Mouse (Mus musculus) B cell, adult 2 months (primary cell): ENCODE data around the gene Gmds.

Source experiments
- DNase-seq, 2 experiments: peaks; one replicate each; pipeline ENCODE4 v3.0.0; 2022

Gmds gene

GRCm38 (mm10) chr13:31808116-31808803, 530.3 kb downstream of the Gmds start:
- peak; percentile 48 to 54 for DNase-seq

DNA sequence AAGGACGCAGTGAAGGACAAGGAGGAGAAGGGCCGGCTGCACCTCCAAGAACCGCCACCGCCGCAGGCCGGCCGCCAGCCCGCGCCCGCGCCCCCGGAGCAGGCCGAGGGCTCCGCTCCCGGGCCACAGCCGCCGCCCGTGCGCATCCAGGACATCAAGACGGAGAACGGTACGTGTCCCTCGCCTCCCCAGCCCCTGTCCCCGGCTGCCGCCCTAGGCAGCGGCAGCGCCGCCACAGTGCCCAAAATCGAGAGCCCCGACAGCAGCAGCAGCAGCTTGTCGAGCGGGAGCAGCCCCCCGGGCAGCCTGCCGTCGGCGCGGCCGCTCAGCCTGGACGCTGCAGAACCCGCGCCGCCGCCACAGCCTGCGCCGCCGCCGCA, 530.8 kb downstream of the Gmds start:
- no peak for DNase-seq

- DNase-seq: peak; percentile 37 to 53
Observed at GRCm38 (mm10) chr13:31806890-31807735, 531.4 kb downstream of the Gmds start.

DNA sequence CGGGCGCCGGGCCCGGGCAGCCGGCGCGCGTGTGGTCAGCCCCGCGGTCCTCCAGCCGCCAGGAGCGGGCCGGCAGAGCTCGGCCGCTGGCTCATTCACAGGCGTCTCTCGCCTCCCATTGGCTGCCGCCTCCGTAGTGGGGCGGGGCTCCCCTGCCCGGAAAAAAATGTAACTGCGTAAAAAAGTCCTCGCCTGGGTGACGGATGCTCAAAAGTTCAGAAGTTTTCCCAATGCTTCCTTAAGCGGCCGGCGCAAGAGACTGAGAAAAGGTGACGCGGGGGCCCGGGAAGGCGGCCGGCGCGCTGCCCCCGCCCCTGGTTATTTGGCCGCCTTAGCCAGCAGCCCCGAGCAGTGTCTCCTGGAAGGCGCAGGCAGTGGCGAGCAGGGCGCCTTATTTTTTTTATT, 532.1 kb downstream of the Gmds start, which contains the start of gene Foxc1:
Gene Foxc1, plus strand, starts transcription at position 206 of the 405 bp plus-strand sequence.
- peak; percentile 46 to 55 for DNase-seq

DNA sequence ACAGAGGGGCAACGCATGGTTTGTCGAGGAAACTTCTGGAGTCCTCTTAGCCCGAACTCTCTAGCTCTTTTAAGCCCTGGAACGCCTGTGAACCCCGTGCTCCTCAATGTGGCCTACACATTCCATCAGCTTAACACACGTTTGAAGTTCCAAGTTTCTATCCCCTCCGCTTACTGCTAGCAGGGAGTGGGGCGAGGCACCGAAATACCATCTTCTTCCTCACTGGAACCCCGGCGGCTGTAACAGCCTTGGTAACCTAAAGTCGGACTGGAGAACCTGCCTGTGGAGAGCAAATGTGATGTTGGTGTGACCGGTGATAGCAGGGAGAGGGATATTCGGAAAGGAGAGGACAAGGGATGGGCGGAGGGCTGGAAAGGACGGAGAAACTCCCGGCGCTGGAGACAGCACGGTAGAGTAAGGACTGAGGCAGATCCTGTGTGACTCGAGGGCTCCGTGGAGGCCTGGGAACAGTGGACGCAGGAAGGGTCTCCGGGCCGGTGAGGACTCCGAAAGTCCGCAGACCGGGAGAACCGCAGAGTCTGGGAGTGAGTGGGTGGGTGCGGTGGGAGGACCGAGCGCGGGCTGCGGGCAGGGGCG, 532.6 kb downstream of the Gmds start:
- peak in 1 of 2 experiments; percentile 20 for DNase-seq

DNA sequence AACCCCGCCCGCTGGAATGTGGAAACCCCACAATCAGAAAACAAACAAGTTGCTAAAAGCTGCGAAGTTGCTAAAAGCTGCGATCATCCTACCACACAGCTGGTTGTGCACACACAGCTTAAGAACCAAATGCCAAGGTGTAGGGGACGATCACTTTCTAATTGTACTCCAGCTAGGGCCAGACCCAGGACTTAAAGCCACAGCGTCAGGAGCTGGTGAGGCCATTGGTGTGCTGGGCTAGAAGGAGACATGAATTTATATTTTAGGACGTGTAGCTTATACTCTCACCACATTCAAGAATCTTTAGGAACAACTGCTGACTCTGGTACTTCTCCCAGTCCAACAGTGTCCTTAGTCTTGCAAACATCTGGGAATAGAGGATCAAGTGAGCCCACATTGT, 534.0 kb downstream of the Gmds start:
- no peak for DNase-seq

GRCm38 (mm10) chr13:31803166-31804093, 535.1 kb downstream of the Gmds start:
- peak in 1 of 2 experiments; percentile 20 for DNase-seq

DNA sequence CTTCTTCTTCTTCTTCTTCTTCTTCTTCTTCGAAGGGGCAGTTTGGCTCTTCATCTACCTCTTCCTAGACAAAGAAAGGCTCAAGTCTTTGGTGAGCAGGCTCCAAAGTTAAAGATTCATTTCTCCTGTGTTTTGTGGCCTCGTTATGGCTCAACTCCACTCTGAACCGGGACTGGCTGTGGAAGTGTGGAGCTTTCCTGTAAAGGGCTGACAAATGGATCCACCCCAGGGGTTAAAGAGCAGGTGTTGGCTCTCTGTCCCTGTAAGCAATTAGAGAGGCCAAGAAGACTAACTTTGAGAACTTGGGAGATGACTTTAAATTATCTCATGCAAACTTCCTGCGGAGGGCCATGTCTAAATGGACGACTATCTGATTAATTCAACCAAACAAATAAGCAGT, 536.1 kb downstream of the Gmds start:
- DNase-seq: peak; percentile 13 to 21

GRCm38 (mm10) chr13:31801703-31802305, 536.7 kb downstream of the Gmds start:
- DNase-seq: peak; percentile 24 to 43

- peak; percentile 81 to 82 for DNase-seq
Observed at GRCm38 (mm10) chr13:31800581-31801576, 537.7 kb downstream of the Gmds start.

DNA sequence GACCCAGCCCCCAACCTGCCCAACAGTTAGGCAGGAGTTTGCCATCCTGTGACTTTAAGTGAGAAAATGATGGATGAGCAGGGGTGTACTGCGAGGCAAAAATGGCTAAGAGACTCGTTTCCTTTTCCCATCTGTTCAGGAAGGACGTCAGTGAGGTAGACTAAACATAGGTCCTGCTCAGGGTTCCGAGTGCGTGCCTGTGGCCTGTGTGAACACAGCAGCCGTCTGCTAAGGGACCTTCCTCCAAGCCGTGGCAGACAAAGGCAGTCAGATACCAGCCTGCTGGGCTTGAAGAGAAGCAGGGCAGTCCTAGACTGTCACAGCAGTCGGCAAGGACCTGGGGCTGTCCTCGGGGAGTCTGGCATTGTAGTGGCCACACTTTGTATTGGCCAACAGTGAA, 540.5 kb downstream of the Gmds start:
- DNase-seq: no peak

- DNase-seq: no peak
Observed at GRCm38 (mm10) chr13:31797346-31797745, 541.2 kb downstream of the Gmds start.

GRCm38 (mm10) chr13:31793163-31793562, 545.4 kb downstream of the Gmds start:
- no peak for DNase-seq

GRCm38 (mm10) chr13:31792480-31793132, 545.9 kb downstream of the Gmds start:
- peak; percentile 52 to 55 for DNase-seq

DNA sequence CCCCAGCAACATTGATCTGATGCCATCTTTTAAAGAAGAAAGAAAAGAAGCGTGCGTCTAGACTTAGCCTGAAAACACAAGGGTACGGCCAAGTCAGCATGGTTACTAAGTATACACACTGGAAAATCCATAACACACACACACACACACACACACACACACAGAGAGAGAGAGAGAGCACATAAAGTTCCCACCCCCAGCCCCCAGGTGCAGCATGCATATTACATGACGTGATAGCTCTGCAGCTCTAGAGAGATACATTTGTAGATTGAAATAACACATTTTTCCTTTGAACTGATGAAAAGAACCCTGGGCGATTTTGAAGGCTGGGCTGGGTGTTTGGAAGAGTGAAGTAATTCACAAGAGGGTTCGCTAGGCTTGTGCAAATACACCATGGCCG, 553.8 kb downstream of the Gmds start:
- no peak for DNase-seq

- DNase-seq: no peak
Observed at GRCm38 (mm10) chr13:31782063-31782462, 556.5 kb downstream of the Gmds start.

- no peak for DNase-seq
Observed at GRCm38 (mm10) chr13:31780299-31780698, 558.2 kb downstream of the Gmds start.

DNA sequence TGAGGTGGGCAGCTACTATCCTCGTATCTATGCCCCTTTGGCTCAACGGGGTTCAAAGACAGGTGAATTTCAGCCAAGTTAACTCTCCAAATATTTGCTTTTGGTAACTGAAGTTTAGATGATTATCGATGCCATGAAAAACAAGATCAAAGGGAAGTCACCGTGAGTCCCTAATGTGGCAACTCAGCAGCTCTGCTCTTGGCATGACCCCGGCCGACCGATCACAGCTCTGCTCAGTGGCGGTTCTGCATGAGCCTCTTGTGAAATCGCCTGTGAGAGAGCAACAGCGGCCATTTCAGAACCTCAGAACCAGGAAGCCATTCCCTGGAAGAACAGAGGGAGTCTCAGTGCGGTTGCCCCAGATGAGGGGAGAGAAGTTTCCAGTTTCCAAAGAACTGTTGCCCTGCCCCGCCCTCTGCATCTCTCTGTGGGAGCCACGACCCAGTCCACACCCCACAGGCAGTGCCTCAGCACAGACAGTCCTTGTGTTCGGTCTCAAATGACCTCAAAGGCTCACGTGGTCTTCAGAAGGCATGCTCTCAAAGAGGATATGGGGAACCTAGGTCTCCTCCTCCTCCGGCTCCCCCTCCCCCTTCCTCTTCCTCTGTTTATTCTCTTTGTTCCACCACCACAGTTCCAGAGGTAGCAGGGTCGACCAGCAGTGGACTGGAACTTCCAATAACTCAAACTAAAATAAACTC, 559.1 kb downstream of the Gmds start:
- no peak for DNase-seq

- DNase-seq: no peak
Observed at GRCm38 (mm10) chr13:31775762-31776161, 562.8 kb downstream of the Gmds start.

GRCm38 (mm10) chr13:31772882-31773281, 565.7 kb downstream of the Gmds start:
- DNase-seq: no peak
